Mouse (Mus musculus) heart, adult 2 months (tissue): ENCODE results near the gene Cpt1a.

Source experiments
- CTCF ChIP-seq: fragments of 200-600 bp; IDR thresholded peaks from 2 replicates; pipeline ENCODE4 v1.8.1; 2022; ENCODE audit warnings: antibody characterized with exemption, mild to moderate bottlenecking, moderate library complexity
- POLR2A ChIP-seq: fragments of 200-500 bp; IDR thresholded peaks from 2 replicates; pipeline ENCODE4 v1.6.1; 2011; ENCODE audit warnings: mild to moderate bottlenecking, low read depth, low read length, control low read depth; ENCODE audit not compliant: insufficient read depth

- peak; percentile 53 for TF ChIP-seq CTCF
- TF ChIP-seq POLR2A, result no peak
These were observed 43.0 kb downstream of the Cpt1a start for GRCm38 (mm10) chr19:3365089-3365488.
